Mouse (Mus musculus) heart, embryonic 14.5 days (tissue): ENCODE measurements at regions not wholly inside any gene's neighbourhood (a gene's known extent, or its start where the extent isn't known, plus 50 kb on each side); places are given as distances from the start of the nearest gene placed in this dataset.

Source experiments
- ATAC-seq: fragments of 200-750 bp; cut with Nextera tagmentation; 2 replicates; pipeline ENCODE4 v1.8.0; 2017; ENCODE audit warnings: low read depth, moderate TSS enrichment; ENCODE audit not compliant: insufficient number of reproducible peaks, insufficient read depth, low FRiP score
- H3K27ac ChIP-seq, 2 experiments: fragments of 200-500 bp in 1 of 2; fragments of 300-500 bp in 1 of 2; sonication (generic) in 1 of 2; replicated peaks in 1 of 2; 2 replicates each; pipeline ENCODE4 v1.5.1; 2012 to 2014; ENCODE audit warnings: low read depth in 2 of 2, low read length in 2 of 2, control low read depth in 1 of 2, mild to moderate bottlenecking in 1 of 2, mixed read lengths in 1 of 2; ENCODE audit not compliant: control insufficient read depth in 1 of 2, insufficient read depth in 1 of 2
- H3K27me3 ChIP-seq: fragments of 300-500 bp; sonication (generic); 2 replicates; pipeline ENCODE4 v1.6.1; 2014; ENCODE audit warnings: mild to moderate bottlenecking, low read length, control low read depth; ENCODE audit not compliant: control insufficient read depth, insufficient read depth
- H3K36me3 ChIP-seq: fragments of 300-500 bp; sonication (generic); 2 replicates; pipeline ENCODE4 v1.6.1; 2014; ENCODE audit warnings: mild to moderate bottlenecking, control low read depth, low read length, mixed read lengths; ENCODE audit not compliant: control insufficient read depth, insufficient read depth
- H3K4me1 ChIP-seq, 2 experiments: fragments of 200-500 bp in 1 of 2; fragments of 300-500 bp in 1 of 2; sonication (generic) in 1 of 2; 2 replicates each; pipeline ENCODE4 v1.6.1; 2012 to 2014; ENCODE audit warnings: low read length in 2 of 2, control low read depth in 1 of 2, mixed read lengths in 1 of 2; ENCODE audit not compliant: control insufficient read depth in 2 of 2, insufficient read depth in 2 of 2
- H3K4me2 ChIP-seq: fragments of 300-500 bp; sonication (generic); 2 replicates; pipeline ENCODE4 v1.6.1; 2014; ENCODE audit warnings: mild to moderate bottlenecking, low read length
- H3K4me3 ChIP-seq, 2 experiments: fragments of 200-500 bp in 1 of 2; fragments of 300-500 bp in 1 of 2; sonication (generic) in 1 of 2; 2 replicates each; pipeline ENCODE4 v1.5.1; 2012 to 2014; ENCODE audit warnings: low read length in 2 of 2, mild to moderate bottlenecking in 2 of 2, control low read depth in 1 of 2, low read depth in 1 of 2, moderate library complexity in 1 of 2; ENCODE audit not compliant: control insufficient read depth in 1 of 2, insufficient read depth in 1 of 2
- H3K9ac ChIP-seq: fragments of 300-500 bp; sonication (generic); 2 replicates; pipeline ENCODE4 v1.6.1; 2014; ENCODE audit warnings: mild to moderate bottlenecking, low read length
- H3K9me3 ChIP-seq: fragments of 300-500 bp; sonication (generic); 2 replicates; pipeline ENCODE4 v1.6.1; 2016; ENCODE audit warnings: low read length, control low read depth; ENCODE audit not compliant: control insufficient read depth
- WGBS: fragments of 180-500 bp; shearing (Covaris S2); extraction: QIAGEN DNeasy Blood & Tissue Kit; methylation state at CpG from one replicate; pipeline ENCODE4 v1.1.7; 2014; 5-methylcytosine and 5-hydroxymethylcytosine counted together

- Histone ChIP-seq H3K4me1 (no peaks in the 10 kb centered on the region), H3K9me3 (no peaks in the 10 kb centered on the region), H3K4me3 (no peak overlapping the region), H3K9ac (no peak overlapping the region), H3K4me2 (no peak overlapping the region), H3K27ac (no peak overlapping the region), H3K36me3 (no peaks in the 10 kb centered on the region), H3K27me3 (no peaks in the 10 kb centered on the region)
- no peak for ATAC-seq
- 87% methylated on average over 18 of the region's 18 CpGs for WGBS
Observed at GRCm38 (mm10) chr8:8928074-8928862, 237.9 kb upstream of the Arglu1 start.

- Histone ChIP-seq H3K36me3 (no peaks in the 10 kb centered on the region), H3K27me3 (no peaks in the 10 kb centered on the region), H3K4me2 (no peak overlapping the region), H3K9ac (no peak overlapping the region), H3K4me3 (no peak overlapping the region), H3K4me1 (no peaks in the 10 kb centered on the region), H3K9me3 (no peaks in the 10 kb centered on the region), H3K27ac (no peak overlapping the region)
- no peak for ATAC-seq
- 39% methylated on average over 2 of the region's 2 CpGs for WGBS
Observed at GRCm38 (mm10) chr8:8921446-8921845, 231.1 kb upstream of the Arglu1 start.

DNA sequence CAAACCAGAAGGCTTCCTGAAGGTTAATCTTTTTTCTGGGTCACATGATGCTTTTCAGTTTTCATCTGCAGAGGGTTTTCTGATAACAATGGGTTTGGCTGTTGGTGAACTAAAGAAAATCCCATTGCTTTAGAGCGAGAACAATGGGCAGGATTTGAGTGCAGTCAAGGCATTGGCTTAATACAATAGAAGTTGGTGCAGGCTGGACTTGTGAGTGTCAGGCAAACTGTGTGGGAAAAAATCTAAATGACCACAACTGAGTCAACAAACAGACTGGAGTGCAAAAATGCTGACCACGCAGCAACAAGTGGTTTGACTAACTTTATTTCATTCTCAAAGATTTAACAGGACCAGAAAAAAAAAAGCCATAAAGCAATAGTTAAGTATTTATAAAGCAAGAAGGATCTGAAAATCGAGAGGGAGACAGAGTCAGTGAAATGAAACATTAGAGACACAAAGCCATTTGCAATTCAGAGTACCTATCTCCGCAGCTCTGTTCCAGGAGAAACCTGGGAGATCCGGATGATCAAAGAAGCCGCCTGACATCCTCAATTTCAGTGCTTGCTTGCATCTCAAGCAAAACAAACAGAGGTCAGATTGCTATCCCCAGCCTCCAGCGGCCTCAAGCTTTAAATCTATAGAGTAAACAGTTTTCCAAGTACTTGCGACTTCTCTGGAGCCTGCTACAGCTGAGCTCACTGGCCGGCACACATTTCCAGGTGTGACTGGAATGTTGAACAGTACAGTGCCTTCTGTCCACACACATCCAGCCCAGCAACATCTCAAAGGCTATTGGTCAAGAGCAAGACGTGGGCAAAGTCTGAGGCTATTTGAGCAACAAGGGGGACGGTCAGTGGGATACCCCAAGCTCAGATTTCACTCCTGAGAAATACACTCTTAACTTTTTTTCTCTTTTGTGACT lies 229.5 kb upstream of the Arglu1 start:
- 33% methylated on average over 11 of the region's 11 CpGs for WGBS

DNA sequence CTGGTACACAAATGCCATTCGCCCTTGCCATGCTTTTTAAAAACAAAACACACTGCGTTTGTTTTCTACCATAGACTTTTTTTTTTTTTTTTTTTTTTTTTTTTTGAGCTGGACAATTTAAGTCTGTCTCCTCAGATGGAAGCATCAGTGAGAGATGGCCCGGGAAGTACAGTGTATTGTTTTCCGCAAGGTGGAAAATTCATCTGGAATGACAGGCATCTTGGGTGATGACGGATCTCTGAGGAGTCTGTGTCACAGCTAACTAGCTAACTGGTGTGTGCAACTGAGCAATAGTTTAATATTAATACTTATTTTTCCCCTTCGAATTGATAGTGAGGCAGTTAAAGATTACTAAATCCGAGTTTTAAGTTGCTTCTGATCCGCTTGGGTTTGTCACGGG lies 228.7 kb upstream of the Arglu1 start:
- no peak for ATAC-seq
- no peak overlapping the region for H3K27ac ChIP-seq
- no peaks in the 10 kb centered on the region for H3K4me1 ChIP-seq
- no peaks in the 10 kb centered on the region for H3K36me3 ChIP-seq
- H3K4me2 ChIP-seq = no peak overlapping the region
- H3K9me3 ChIP-seq = peaks cover 10% of the 10 kb centered on the region
- H3K4me3 ChIP-seq = no peak overlapping the region
- WGBS = 74% methylated on average over 9 of the region's 9 CpGs
- H3K27me3 ChIP-seq = no peaks in the 10 kb centered on the region
- no peak overlapping the region for H3K9ac ChIP-seq

More for the DNA sequence above, 229.5 kb upstream of the Arglu1 start:
- H3K27ac ChIP-seq = no peak overlapping the region
- H3K9ac ChIP-seq = no peak overlapping the region
- no peak for ATAC-seq
- H3K4me3 ChIP-seq = no peak overlapping the region
- H3K4me1 ChIP-seq = no peaks in the 10 kb centered on the region
- no peaks in the 10 kb centered on the region for H3K36me3 ChIP-seq
- H3K27me3 ChIP-seq = no peaks in the 10 kb centered on the region
- H3K4me2 ChIP-seq = no peak overlapping the region
- peaks cover 6% of the 10 kb centered on the region for H3K9me3 ChIP-seq

GRCm38 (mm10) chr8:8907478-8908165 lies 217.3 kb upstream of the Arglu1 start:
- H3K4me1 ChIP-seq = no peaks in the 10 kb centered on the region; a peak in 1 of 4 replicates
- H3K27me3 ChIP-seq = no peaks in the 10 kb centered on the region
- H3K27ac ChIP-seq = no peak overlapping the region
- H3K4me2 ChIP-seq = no peak overlapping the region
- ATAC-seq = no peak
- 59% methylated on average over 7 of the region's 7 CpGs for WGBS
- no peak overlapping the region for H3K9ac ChIP-seq
- H3K4me3 ChIP-seq = no peak overlapping the region
- H3K36me3 ChIP-seq = no peaks in the 10 kb centered on the region
- no peaks in the 10 kb centered on the region for H3K9me3 ChIP-seq

DNA sequence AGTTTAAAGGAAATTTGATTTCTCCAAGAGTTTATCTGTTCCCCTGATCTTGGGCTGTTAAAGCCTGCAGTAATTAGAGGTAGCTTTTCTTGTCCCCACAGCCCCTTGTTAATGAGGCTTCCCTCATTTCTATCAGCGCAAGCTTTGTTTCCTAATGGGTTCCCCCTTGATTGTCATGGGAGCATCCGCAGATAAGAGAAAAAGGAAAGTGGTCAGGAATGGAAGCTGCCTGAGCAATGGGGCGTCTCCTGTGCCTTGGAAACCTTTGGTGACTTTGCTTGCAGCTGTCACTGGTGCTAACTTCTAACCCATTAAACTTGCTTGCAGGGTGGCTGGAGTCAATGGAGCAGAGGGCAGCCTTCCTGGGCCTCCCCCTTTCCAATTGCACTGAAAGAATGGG lies 202.7 kb upstream of the Arglu1 start:
- WGBS = 28% methylated on average over 3 of the region's 3 CpGs

DNA sequence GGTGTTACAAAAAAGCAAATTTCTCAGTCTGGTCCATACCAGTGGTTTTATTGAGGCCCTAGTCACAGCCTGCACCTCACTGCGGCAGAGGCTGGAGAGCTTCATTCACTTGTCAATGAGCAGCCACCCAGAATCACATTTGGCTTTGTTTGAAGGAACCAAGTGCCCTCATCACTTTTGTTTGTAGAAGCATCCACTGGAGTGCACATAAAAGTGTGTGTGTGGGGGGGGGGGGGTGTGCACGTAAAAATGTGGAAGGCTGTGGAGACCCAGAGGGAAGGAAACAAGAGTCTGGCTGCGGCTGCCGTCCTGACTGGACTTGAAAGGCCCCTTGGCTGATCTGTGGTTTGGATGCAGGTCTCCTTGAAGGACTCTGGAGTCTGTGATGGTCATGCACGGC lies 187.0 kb upstream of the Arglu1 start:
- no peaks in the 10 kb centered on the region for H3K27me3 ChIP-seq
- no peaks in the 10 kb centered on the region for H3K4me1 ChIP-seq
- no peak overlapping the region for H3K9ac ChIP-seq
- H3K27ac ChIP-seq = no peak overlapping the region
- H3K36me3 ChIP-seq = no peaks in the 10 kb centered on the region
- ATAC-seq = no peak
- H3K4me3 ChIP-seq = no peak overlapping the region
- 70% methylated on average over 4 of the region's 5 CpGs for WGBS
- H3K4me2 ChIP-seq = no peak overlapping the region
- H3K9me3 ChIP-seq = no peaks in the 10 kb centered on the region

More for the DNA sequence above, 202.7 kb upstream of the Arglu1 start:
- Histone ChIP-seq H3K9ac (no peak overlapping the region), H3K4me1 (no peaks in the 10 kb centered on the region), H3K36me3 (no peaks in the 10 kb centered on the region), H3K27ac (no peak overlapping the region), H3K4me3 (no peak overlapping the region), H3K9me3 (no peaks in the 10 kb centered on the region), H3K27me3 (no peaks in the 10 kb centered on the region), H3K4me2 (no peak overlapping the region)
- ATAC-seq = no peak
